Mouse (Mus musculus): ENCODE data around the gene Eya2. TPM values are rescaled to one million over a fixed set of nuclear protein-coding genes. Genes with fewer than 3 reads are reported as not detected.
A peak's percentile ranks its signal among the peaks of the same experiment; 100 is the strongest.

The Eya2 gene
- total RNA-seq, 2 experiments from 2014 or later, result 4.9 to 5.4 TPM

DNA sequence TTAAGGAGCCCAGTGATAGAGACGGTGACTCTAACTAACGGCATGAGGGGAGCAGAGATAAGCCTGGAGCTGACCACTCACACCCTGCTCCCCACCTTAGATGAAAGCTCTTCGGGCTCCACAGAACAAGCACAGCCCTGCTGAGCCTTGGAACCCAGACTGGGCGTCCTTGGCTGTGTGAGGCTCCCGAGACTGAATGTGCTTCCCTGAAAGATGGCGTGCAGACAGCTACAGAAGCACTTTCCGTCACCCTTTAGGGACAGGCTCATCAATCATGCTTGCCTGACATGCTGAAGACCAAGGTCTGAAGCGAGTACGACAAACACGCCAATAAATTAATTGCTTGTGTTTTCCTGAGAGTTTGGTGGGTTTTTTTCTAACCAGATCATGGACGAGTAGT, 56.2 kb downstream of the Eya2 start:
- DNase-seq, result no peak

DNA sequence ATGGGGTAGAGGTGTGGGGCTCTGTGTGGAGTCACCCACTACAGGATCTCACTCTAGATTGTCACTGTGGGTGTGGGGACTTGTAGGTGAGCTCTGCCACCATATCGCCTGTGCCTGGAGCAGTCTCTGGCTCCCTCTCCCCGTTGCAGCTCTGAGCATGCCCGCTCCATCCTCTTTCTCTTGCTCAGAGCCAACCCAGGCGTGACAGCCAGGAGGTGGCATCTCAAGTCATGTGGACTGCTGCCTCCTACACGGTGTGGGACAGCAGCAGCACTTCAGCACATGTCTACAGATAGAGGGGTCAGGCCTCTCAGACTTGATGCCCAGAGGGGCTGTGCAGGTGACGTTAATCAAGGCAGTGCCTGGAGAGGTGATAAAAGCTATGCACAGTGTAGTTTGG, 57.4 kb downstream of the Eya2 start:
- DNase-seq, result no peak

DNA sequence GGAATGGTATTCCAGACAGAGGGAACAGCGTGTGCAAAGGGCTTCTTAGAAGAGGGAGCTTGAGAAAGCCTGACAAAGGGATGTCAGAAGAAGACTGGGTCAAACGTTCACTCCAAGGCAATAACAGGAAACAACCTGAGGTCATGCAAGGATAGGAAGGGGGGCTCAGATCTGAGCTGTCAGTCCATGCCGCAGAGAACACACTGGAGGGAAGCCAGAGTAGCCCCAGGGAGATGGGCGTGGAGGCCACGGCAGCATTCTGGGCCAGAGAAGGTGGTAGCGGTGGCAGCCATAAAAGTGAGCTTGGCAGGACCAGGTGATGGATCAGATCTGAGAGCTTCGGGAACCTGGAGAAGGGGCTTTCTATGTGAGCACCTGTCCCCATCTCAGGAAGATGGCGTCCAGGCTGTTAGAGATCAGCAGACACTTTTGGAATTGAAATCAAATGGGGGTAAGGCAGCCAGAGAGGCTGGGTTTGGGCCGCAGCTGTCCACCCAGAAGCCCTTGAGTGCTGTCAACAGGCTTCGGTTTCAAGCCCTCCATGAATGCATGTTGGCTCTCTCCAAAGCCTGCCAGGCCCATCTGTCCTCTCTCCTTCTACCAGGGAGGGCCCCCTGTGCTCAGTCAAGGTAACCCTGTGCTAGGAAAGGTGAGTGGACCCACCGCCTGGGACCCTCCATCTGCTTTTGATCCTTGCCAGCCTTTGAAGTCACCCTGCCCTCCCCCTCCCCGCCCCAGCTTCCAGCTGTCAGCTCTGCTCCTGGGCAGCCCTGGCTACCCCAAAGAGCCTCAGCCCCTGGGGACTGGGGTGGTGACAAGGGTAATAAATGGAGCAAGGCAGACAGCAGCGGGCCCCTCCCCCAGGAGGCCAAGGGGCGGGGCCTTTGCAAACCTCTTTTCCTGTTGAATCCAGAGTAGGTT, 58.4 kb downstream of the Eya2 start:
- DNase-seq, result peak; percentile 73

DNA sequence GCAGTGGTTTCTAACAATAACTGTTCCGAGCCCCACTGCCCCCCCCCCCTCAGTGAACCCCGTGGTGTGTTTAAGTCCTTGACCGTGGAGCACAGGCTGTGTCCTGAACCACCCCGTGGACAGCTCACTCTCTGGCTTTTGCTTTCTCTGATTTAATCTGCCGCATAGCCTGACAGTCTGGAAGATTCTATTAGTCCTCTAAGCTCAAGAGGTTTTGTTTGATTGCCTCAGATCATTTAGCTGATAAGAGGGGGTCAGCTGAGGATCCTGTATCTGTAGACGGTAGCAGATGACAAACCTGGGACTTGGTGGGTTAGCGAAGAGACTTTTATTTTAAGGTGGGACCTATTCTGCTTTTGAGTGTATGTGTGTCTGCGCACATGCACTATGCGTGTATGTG, 59.3 kb downstream of the Eya2 start:
- DNase-seq, result no peak

DNA sequence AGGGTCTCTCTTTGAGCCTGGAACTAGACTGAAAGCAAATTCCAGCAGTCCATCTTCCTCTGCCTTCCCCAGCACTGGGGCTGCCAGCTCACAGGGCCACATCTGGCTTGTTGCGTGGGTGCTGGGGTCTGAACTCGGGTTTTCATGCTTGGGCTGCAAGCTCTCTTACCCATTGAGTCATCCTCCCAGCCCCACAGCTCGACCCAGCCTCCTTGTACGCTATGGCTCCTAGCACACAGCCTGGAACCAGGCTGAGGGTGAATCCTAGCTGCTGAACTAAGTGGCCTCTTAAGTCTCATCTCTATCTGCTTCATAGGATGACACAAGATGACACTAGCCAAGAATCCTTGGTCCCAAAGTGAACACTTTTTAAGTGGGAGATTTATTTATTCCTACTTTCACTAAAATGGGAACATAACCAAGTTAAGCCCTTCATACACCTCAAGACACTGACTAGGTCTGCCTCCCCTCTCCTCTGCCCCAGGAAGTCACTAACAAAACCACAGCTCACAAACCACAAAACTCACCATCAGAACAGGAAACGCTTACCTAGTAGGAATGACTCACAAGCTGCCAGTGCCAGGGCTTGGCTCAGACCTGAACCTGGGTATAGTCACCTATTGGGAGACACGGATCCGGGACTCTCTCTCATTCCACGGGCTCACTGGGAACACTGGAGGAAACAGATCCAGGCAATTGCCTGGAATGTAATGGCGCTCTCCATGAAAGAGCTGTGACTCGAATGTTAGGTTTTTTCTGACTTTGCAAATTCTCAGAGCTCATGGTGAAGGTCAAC, 60.1 kb downstream of the Eya2 start:
- DNase-seq, result no peak

DNA sequence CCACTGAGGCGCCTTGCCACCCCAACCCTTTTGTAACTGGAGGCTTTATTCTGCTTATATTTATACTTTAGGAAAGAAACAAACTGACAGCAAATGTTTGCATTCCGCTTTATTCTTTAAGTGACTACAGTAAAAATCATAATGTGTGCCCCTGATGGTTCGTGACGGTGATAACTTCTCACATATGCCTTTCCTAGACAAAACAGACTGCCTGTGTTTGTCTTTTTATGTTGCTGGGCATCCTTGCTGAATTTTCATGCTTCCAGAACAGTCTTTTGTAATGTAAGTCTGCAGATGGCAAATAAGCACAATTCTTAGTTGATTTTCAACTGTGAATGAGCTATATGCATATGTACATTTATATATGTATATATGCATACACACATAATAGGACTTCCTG, 61.7 kb downstream of the Eya2 start:
- DNase-seq, result no peak

DNA sequence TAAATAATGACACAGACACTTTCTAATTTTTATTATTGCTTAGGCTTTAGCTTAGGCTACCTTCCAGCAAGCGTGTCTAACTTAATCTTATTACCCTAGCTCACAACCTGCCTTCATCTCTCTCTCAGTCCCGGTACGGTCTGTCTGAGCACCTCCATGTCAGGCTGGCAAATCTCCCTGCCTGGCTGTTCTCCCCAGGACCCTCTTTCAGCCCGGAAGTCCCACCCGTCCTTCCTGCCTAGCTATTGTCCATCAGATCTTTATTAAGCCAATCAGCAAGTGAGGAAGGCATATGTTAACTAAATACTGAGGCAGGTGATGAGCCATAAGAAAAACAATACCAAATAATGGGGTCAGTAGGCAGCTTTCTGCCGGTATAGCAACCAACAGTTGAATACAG, 62.1 kb downstream of the Eya2 start:
- DNase-seq, result no peak

DNA sequence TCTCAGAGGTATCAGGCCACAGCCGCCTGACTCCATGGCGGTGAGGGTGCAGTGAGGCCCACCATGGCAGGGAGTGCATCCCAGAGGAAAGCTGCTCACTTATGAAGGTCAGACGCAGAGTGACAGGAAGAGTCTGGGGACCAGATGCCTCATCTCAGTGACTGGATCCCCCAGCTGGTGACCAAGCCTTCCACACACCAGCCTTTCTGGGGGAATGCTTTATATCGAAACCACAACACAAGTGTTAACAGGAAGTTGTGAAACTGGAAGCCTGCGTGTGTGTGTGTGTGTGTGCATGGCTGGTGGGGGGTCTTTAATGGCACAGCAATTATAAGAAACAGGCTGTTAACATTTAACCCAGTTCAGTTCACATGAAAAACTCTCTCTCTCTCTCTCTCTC, 64.7 kb downstream of the Eya2 start:
- no peak for DNase-seq

DNA sequence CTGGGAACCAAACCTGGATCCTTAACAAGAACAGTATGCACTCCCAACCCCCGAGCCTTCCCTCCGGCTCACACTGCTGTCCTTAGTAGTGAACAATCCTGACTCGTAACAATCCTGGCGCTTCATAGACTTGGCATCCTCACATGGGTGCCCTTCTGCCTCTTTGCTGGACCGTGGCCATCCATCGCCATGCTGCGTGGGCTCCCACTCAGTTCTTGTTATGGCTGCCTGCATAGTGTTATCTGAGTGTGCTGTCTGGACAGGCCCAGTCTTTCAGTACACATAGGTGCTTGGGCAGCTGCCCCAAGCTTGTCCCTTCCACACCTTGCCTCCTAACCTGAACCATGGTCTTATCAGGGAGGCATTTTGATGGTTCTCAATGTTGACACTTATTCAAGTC, 68.4 kb downstream of the Eya2 start:
- no peak for DNase-seq

DNA sequence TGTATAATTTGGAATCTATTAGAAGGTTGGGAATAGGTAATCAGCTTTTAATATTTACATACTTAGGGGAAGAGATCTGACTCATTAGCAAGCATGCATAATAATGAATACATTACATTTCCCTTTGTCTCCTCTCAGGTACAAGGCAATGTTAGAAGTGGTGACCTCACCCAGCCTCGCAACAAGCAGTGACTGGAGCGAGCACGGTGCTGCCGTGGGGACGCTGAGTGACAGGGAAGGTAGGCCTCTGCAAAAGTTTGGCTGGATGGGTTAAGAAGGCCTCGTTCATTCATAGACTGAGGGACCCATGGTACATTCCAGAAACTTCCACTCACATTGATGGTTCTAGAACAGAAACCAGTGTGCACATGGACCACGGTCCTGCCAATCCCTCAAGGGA, 69.8 kb downstream of the Eya2 start:
- DNase-seq, result no peak

DNA sequence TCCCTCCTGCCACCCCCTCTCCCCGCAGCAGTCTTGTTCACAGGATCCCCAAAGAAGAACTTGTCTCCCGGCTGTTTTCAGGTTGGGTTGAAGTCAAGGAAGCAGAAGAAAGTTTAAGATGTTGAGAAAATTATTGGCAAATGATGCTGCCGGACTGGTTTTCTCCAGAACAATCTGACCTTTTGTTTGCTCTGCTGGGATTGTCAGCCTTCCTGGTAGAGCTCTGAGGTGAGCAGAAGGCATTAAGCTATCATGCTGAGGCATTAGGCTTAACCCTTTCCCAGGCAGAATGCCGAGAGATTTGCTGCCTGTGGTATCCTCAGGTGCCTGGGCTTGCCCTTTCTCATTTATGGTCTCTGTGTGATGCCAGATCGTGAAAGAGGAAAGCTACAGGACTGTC, 70.3 kb downstream of the Eya2 start:
- no peak for DNase-seq

DNA sequence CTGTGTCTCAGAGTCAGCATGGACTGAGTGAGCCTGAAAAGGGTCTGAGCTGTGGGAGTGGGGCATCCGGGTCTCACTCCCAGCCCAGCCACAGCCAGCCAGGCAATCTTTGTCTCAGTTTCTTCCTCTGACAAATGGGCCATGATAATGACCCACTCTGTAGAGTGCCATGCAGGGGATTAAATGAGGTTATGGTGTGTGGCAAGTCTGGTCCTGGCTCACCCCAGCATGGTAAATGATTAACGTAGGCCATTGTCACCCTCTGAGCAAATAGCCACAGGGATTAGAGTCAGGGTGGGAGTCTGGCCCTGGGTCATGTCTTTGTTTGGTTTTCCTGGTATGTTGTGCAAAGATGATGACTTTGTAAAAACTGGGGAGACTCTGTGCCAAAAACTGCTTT, 72.3 kb downstream of the Eya2 start:
- no peak for DNase-seq

DNA sequence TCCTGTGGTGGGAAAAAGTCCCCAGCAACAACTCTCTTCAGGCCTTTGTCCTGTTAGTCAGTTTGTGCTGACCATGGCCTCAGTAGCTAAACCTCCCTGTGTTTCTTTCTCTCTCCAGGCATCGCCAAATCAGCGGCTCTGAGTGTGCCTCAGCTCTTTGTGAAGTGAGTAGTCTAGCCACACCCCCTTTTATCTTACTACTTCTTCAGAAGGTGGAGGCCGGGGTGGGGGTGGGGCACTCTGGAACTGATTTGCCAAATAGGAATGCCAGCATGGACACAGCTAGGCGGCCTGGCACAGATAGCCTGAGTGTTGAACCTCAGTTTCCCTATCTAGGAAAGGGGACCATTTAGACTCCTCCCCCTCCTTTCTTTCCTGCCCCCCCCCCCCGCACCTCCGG, 87.9 kb downstream of the Eya2 start:
- DNase-seq, result no peak

DNA sequence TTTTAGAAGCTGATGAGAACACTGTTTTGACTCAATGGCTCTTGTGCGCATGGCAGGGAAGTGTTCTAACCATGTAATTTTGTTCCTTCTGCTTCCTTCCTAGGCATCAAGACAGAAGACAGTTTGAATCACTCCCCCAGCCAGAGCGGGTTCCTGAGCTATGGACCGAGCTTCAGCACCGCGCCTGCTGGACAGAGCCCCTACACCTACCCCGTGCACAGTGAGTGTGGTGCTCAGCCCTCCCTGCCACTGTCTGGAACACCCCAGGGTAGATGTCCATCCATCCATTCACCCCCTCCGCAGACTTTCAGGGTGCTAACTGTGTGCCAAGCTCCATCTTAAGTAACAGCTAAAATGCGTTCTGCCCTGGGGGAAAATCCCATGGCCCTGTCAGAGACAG, 92.7 kb downstream of the Eya2 start:
- DNase-seq, result no peak

DNA sequence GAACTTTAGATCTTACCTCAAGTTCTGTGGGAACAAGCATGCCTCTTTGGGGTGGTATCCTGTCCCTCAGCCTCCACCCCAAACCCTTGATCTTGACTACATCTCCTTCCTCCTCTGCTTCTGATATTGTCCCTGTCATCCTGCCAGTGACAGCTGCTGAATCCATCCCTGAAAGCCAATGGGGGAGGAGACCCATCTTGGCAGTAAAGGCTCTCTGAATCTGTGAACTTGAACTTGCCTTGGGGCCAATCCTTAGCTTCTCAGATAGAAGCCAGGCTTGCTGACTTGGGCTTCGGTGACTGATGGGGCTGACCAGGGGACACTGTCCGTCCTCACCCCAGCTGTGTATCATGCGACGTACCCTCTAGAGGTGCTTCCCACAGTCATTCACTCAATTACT, 94.1 kb downstream of the Eya2 start:
- DNase-seq, result no peak

DNA sequence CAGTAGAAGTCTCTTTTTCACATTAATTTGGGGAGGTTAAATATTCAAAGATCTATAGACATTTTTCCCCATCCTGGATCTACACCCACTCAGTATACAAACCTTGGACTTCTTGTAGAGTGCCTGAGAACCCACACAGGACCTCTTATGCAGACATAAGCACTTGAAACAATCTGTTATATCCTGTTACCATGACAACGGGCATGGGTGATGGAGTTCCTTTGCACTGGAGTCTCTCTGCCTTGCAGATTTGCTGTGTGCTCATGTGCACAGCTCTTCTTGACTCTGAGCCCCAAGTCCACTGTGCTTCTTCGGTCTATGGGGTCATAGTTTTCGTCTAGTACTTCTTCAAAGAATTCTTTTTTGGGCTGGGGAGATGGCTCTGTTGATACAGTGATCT, 96.2 kb downstream of the Eya2 start:
- DNase-seq, result no peak

DNA sequence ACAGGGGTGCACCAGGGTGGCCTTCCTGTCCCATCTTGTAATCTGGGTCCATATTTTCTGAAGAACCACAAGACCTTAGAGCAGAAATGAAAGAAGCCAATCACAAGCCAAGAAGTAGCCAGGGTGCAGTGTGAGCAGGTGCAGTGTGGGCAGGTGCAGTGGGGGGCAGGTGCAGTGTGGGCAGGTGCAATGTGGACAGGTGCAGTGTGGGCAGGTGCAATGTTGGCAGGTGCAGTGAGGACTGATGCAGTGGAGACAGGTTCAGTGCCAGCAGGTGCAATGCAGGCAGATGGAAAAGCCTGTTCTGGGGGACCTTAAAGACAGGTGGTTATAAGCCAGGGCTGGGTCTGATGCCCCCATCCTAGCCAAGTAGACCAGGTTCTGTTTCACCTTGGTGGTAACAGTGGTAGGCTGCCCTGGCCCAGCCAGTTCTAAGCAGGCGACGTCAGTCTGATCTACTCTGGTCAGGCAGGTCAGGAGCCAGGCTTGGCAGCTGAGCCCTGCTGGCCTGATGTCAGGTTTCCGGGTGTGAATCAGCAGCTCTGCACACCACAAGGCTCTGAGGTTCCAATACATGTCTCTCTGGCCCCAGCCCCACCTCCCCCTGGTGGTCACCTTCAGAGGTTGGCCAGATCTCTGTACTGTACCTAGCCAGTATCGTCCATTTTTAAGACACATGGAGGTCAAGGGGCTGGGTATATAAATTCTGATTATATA, 98.3 kb downstream of the Eya2 start:
- peak; percentile 75 for DNase-seq

DNA sequence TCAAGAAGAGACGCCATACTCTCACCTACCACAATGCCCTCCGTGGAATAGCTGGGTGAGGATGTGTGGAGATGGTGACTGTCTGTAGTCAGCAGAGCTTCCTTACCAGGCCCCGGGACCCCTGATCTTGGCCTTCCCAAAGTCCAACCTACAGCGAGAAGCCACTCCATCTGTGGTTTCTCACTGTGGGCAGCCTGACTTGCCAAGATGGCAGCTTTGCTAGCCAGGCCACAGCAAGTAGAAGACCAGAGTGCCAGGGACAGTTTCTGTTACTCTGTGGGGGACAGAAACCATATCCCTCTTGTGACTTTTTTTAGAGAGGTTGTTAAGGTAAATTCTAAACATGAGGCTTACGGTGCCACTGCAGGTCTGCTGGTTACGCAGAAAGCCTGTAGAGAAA, 99.9 kb downstream of the Eya2 start:
- DNase-seq, result no peak

DNA sequence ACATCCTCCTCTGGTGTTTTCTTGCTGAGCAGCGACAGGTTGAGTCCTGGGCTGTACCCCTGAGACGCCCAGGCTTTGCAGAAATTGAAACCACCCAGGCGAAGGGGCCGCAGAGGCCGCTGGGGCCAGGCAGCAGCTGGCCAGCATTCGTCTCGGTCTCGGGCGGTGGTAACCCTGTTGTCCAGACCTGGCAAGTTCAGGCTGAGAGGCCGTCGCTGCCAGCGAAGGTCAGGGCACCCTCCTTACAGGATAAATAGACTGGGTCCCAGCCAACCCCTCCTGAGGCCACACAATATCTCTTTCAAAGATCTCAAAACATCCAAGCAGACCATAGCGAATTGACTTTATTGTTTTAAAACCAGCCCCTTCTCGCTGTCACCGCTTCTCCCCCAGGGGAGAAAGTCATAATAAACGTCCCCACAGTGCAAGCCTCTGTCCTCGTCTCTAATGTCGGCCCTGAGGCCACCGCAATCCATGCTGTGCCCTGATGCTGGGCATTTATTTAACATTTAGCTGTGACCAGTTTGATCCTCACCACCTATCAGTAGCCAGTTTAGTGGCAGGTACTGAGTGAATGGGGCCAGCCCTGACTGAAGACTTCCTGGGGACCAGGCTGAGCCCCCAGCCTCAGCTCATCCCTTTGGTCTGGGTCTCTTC, 105.5 kb downstream of the Eya2 start:
- DNase-seq, result peak; percentile 25

DNA sequence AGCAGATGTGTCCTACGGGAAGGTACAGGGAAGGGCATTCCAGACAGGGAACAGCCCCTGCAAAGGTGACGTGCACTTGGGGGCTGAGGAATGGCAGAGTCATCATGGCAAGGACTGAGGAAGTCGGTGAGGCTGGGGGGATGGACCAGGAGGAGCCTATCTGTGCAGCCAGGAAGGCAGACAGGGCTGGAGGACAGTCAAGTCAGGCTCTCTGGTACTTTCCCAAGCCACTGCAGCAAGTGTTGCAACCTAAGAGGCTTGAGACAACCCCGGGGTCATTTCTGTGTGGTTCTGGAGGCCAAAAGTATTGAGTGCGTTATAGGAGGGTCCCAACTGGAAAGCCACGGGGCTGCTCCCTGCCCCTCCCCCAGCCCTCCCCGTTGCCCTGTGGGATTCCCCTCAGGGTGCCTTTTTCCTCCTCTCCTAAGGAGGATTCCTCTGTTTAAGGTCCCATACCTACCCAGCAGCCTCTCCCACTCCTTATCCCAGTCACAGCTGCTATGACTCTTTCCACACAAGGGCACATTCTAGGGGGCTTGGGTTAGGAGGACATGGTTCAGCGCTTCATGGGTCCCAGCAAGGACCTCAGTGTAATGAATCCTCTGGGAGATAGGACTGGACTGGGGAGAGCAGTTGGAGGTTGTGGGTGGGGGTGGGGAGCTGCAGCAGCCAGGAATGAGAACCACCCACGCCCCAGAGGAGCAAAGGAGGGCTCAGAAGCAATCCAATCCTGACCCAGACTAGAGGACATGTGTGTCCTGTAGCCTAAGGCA, 108.4 kb downstream of the Eya2 start:
- no peak for DNase-seq

DNA sequence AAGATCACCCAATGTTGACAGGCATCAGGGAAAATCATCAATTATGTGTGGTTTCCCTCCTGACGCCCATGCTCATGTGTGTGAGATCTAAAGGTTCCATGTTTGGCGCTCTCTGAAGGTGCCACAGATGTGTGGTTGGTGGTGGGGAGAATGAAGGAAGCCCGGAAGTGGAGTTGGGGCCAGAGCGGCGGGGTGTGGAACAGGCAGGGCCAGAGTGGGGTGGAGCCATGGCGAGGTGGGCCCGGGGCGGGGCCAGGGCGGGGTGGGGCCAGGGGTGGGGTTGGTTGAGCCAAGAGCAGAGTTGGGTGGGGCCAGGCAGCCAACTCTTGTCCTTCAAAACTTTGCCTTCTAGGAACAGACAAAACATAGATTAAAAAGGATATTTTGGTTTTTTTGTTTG, 113.4 kb downstream of the Eya2 start:
- no peak for DNase-seq

DNA sequence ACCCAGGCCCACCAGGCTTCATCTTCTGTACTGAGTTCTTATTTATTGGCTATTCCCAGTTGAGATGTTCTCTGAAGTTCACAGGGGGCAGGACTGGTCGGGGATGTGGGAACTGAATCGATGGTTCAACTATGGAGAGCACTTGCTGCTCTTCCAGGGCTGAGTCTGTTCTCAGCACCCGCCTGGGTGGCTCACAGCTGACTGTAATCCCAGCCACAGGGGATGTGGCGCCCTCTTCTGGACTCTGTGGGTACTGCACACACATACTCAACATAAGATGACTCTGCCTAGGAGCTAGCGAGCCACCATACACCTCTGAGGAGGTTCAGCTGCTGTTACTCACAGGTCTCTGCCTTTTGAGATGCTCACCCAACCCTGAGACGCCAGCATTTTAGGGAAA, 121.9 kb downstream of the Eya2 start:
- peak; percentile 23 for DNase-seq
